Mouse (Mus musculus) MEL (cell line): ENCODE data around the gene Atxn2. TPM values are rescaled to one million over a fixed set of nuclear protein-coding genes. Genes with fewer than 3 reads are reported as not detected.

Experiments used
- DNase-seq: peaks from one replicate; pipeline ENCODE4 v3.0.0; 2011; ENCODE audit warnings: low read depth, low spot score
- H3K27ac ChIP-seq: 2 replicates; pipeline ENCODE4 v1.5.1; 2012; ENCODE audit warnings: low read depth, mild to moderate bottlenecking, control low read depth, low read length, moderate library complexity; ENCODE audit not compliant: control insufficient read depth
- H3K27me3 ChIP-seq, 2 experiments: fragments of 150-350 bp in 1 of 2; sonication (generic) in 1 of 2; 2 replicates each; pipeline ENCODE4 v1.6.1; 2012; ENCODE audit warnings: low read length in 2 of 2, mild to moderate bottlenecking in 2 of 2, improper control_type of control experiment in 1 of 2, moderate library complexity in 1 of 2; ENCODE audit not compliant: insufficient read depth in 2 of 2, control insufficient read depth in 1 of 2
- H3K36me3 ChIP-seq, 2 experiments: 2 replicates each; pipeline ENCODE4 v1.6.1; 2012 to 2014; ENCODE audit warnings: low read length in 2 of 2, improper control_type of control experiment in 1 of 2, inconsistent platforms in 1 of 2, mild to moderate bottlenecking in 1 of 2; ENCODE audit not compliant: insufficient read depth in 2 of 2, control insufficient read depth in 1 of 2
- H3K4me1 ChIP-seq, 2 experiments: fragments of 150-350 bp in 1 of 2; sonication (generic) in 1 of 2; 2 replicates each; pipeline ENCODE4 v1.6.1; 2012; ENCODE audit warnings: low read length in 2 of 2, improper control_type of control experiment in 1 of 2, mild to moderate bottlenecking in 1 of 2; ENCODE audit not compliant: insufficient read depth in 2 of 2, control insufficient read depth in 1 of 2
- H3K4me3 ChIP-seq, 2 experiments: fragments of 150-350 bp in 1 of 2; sonication (generic) in 1 of 2; 2 replicates each; pipeline ENCODE4 v1.5.1; 2012; ENCODE audit warnings: low read depth in 2 of 2, low read length in 2 of 2, mild to moderate bottlenecking in 2 of 2, moderate library complexity in 2 of 2, control low read depth in 1 of 2, improper control_type of control experiment in 1 of 2; ENCODE audit not compliant: control insufficient read depth in 1 of 2, insufficient read depth in 1 of 2
- H3K79me2 ChIP-seq: 2 replicates; pipeline ENCODE4 v1.6.1; 2012; ENCODE audit warnings: mild to moderate bottlenecking, low read length, moderate library complexity; ENCODE audit not compliant: control insufficient read depth, poor library complexity, insufficient read depth
- H3K9ac ChIP-seq: 2 replicates; pipeline ENCODE4 v1.6.1; 2012; ENCODE audit warnings: low read depth, mild to moderate bottlenecking, control low read depth, low read length, moderate library complexity; ENCODE audit not compliant: control insufficient read depth, poor library complexity, severe bottlenecking
- H3K9me3 ChIP-seq: fragments of 150-350 bp; sonication (generic); replicated peaks from 2 replicates; pipeline ENCODE4 v1.6.1; 2012; ENCODE audit warnings: mild to moderate bottlenecking, low read length, improper control_type of control experiment, moderate library complexity; ENCODE audit not compliant: insufficient read depth
- CHD2 ChIP-seq: IDR thresholded peaks from 2 replicates; pipeline ENCODE4 v1.6.1; 2011; ENCODE audit warnings: low read length, improper control_type of control experiment
- ELF1 ChIP-seq: IDR thresholded peaks from 2 replicates; pipeline ENCODE4 v1.6.1; 2014; ENCODE audit warnings: low read depth, mild to moderate bottlenecking, inconsistent platforms, low read length, improper control_type of control experiment, moderate library complexity
- EP300 ChIP-seq, 2 experiments: IDR thresholded peaks; 2 replicates each; pipeline ENCODE4 v1.6.1; 2011; ENCODE audit warnings: improper control_type of control experiment in 2 of 2, low read length in 2 of 2, low read depth in 1 of 2, mild to moderate bottlenecking in 1 of 2
- GABPA ChIP-seq: IDR thresholded peaks from 2 replicates; pipeline ENCODE4 v1.6.1; 2012; ENCODE audit warnings: low read depth, mild to moderate bottlenecking, inconsistent platforms, low read length, improper control_type of control experiment, moderate library complexity
- GATA1 ChIP-seq: IDR thresholded peaks from 2 replicates; pipeline ENCODE4 v1.6.1; 2011; ENCODE audit warnings: low read depth, low read length, improper control_type of control experiment
- HCFC1 ChIP-seq: IDR thresholded peaks from 2 replicates; pipeline ENCODE4 v1.6.1; 2012; ENCODE audit warnings: low read depth, mild to moderate bottlenecking, inconsistent platforms, low read length, improper control_type of control experiment, moderate library complexity
- MYC ChIP-seq: IDR thresholded peaks from 2 replicates; pipeline ENCODE4 v1.6.1; 2011; ENCODE audit warnings: low read depth, mild to moderate bottlenecking, low read length, improper control_type of control experiment, moderate library complexity
- NRF1 ChIP-seq: IDR thresholded peaks from 2 replicates; pipeline ENCODE4 v1.6.1; 2014; ENCODE audit warnings: low read depth, mild to moderate bottlenecking, inconsistent platforms, low read length, improper control_type of control experiment, moderate library complexity; ENCODE audit not compliant: poor library complexity, insufficient read depth, severe bottlenecking
- POLR2AphosphoS2 ChIP-seq: IDR thresholded peaks from 2 replicates; pipeline ENCODE4 v1.6.1; 2011; ENCODE audit warnings: low read length, improper control_type of control experiment
- SMC3 ChIP-seq: IDR thresholded peaks from 2 replicates; pipeline ENCODE4 v1.6.1; 2011; ENCODE audit warnings: low read depth, low read length, improper control_type of control experiment
- TAL1 ChIP-seq: IDR thresholded peaks from 2 replicates; pipeline ENCODE4 v1.6.1; 2012; ENCODE audit warnings: mild to moderate bottlenecking, inconsistent platforms, low read length, moderate library complexity, mixed read lengths
- UBTF ChIP-seq: IDR thresholded peaks from 2 replicates; pipeline ENCODE4 v1.6.1; 2012; ENCODE audit warnings: low read depth, mild to moderate bottlenecking, inconsistent platforms, low read length, improper control_type of control experiment, moderate library complexity, borderline replicate concordance; ENCODE audit not compliant: insufficient read depth
- USF1 ChIP-seq: IDR thresholded peaks from 2 replicates; pipeline ENCODE4 v1.6.1; 2014; ENCODE audit warnings: low read depth, mild to moderate bottlenecking, inconsistent platforms, low read length, improper control_type of control experiment, moderate library complexity
- USF2 ChIP-seq, 2 experiments: IDR thresholded peaks; 2 replicates each; pipeline ENCODE4 v1.6.1; 2011 to 2012; ENCODE audit warnings: improper control_type of control experiment in 2 of 2, low read length in 2 of 2, borderline replicate concordance in 1 of 2, inconsistent platforms in 1 of 2, low read depth in 1 of 2, mild to moderate bottlenecking in 1 of 2; ENCODE audit not compliant: insufficient read depth in 1 of 2
- ZMIZ1 ChIP-seq: IDR thresholded peaks from 2 replicates; pipeline ENCODE4 v1.6.1; 2012; ENCODE audit warnings: low read depth, mild to moderate bottlenecking, inconsistent platforms, low read length, improper control_type of control experiment, moderate library complexity
- ZNF384 ChIP-seq: IDR thresholded peaks from 2 replicates; pipeline ENCODE4 v1.6.1; 2012; ENCODE audit warnings: low read depth, mild to moderate bottlenecking, inconsistent platforms, low read length, improper control_type of control experiment
- polyA plus RNA-seq, 2 experiments: library from polyadenylated mRNA; stranded (reverse) in 1 of 2; unstranded in 1 of 2; fragments of >175 nt in 1 of 2; fragments of >200 nt in 1 of 2; gene quantifications; 2 replicates each; pipeline versions ENCODE4 v1.2.1 to v1.2.4; 2012; ENCODE audit warnings: low replicate concordance in 2 of 2, low read depth in 1 of 2; ENCODE audit not compliant: insufficient read length in 2 of 2, insufficient read depth in 1 of 2, missing spikeins in 1 of 2
- total RNA-seq: library from RNA; depleted of rRNA; stranded (reverse); fragments of 300-350 nt; gene quantifications from 2 replicates; pipeline ENCODE4 v1.2.3, GENCODE M21; 2012

Atxn2 gene
- total and polyA plus RNA-seq, 3 experiments, result 16.3 to 476 (median 85.4) TPM

DNA sequence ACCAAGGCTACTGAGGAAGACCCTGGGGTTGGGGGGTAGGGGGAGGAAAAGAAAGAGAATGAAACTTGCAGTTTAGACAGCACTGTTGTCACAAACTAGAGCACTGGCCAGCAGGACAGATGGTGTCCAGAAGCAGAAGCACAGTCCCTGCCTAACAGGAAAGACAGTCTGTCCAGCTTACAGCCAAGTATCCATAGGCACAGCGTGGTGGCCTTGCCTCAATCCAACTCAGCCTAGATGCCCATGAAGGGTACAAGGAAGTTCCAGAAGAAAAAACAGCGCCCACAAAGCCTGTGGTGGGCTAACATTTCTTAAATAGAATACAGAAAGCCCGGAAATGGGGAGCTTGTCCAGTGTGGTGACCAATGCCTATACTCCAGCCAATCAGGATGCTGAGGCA is 114.5 kb downstream of the Atxn2 start:
- H3K4me1 ChIP-seq, result no peaks in the 10 kb centered on the region
- H3K9me3 ChIP-seq, result no peaks in the 10 kb centered on the region
- H3K9ac ChIP-seq, result no peak overlapping the region
- no peak overlapping the region for H3K4me3 ChIP-seq
- TF ChIP-seq POLR2AphosphoS2, result no peak
- TF ChIP-seq UBTF, result no peak
- TF ChIP-seq ELF1, result no peak
- TF ChIP-seq USF1, result no peak
- TF ChIP-seq ZMIZ1, result no peak
- no peak for TF ChIP-seq NRF1
- no peak for TF ChIP-seq TAL1
- no peak for TF ChIP-seq GATA1
- TF ChIP-seq MYC, result no peak
- TF ChIP-seq CHD2, result no peak
- TF ChIP-seq GABPA, result no peak
- no peak for TF ChIP-seq HCFC1
- no peak for TF ChIP-seq USF2 (IDR thresholded peaks at IDR 0.05; ENCODE audit: borderline replicate concordance in 1 of 2, insufficient read depth in 1 of 2, low read depth in 1 of 2, low read length in 2 of 2)
- no peak for TF ChIP-seq EP300 (IDR thresholded peaks at IDR 0.05; ENCODE audit: low read depth in 1 of 2, low read length in 2 of 2)
- no peak for TF ChIP-seq ZNF384
- TF ChIP-seq SMC3, result no peak
- TF ChIP-seq, all 39 proteins: peak for 0
- H3K79me2 ChIP-seq, result peaks cover 9% of the 10 kb centered on the region
- H3K27ac ChIP-seq, result no peak overlapping the region
- no peak for DNase-seq
- no peaks in the 10 kb centered on the region for H3K27me3 ChIP-seq
- H3K36me3 ChIP-seq, result peaks cover 0 to 13% of the 10 kb centered on the region in 2 experiments; a peak in 3 of 4 replicates

DNA sequence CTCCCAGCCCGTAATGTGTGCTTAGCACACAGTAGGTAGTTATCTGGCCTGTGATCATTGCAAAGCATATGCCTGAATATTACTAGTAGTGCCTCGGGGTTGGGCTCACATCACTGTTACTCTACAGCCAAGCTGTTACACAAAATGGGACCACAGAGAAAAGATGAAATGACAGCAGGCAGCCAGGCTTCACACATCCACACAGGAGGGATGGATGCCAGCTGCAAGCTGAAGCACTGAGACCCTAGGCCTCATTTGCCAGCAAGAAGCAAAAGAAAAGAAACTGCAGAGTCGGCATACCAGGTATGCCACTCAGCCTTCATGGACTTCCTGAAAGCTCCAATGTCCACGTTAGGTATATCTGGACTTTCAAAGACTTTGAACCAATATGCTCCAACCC is 116.7 kb downstream of the Atxn2 start:
- no peaks in the 10 kb centered on the region for H3K4me1 ChIP-seq

More for the DNA sequence above, 116.7 kb downstream of the Atxn2 start:
- H3K27ac ChIP-seq, result no peak overlapping the region
- DNase-seq, result no peak
- no peaks in the 10 kb centered on the region for H3K27me3 ChIP-seq
- H3K36me3 ChIP-seq, result peaks cover 0 to 10% of the 10 kb centered on the region in 2 experiments; a peak in 2 of 4 replicates
- H3K9ac ChIP-seq, result no peak overlapping the region
- H3K79me2 ChIP-seq, result peaks cover 29% of the 10 kb centered on the region
- H3K9me3 ChIP-seq, result no peaks in the 10 kb centered on the region
- TF ChIP-seq SMC3 (no peak), MYC (no peak)
- H3K4me3 ChIP-seq, result no peak overlapping the region
